Mouse (Mus musculus): Measurements from ENCODE around the gene Poc1b. TPM values are rescaled to one million over a fixed set of nuclear protein-coding genes. Genes with fewer than 3 reads are reported as not detected.
A peak's percentile ranks its signal among the peaks of the same experiment; 100 is the strongest.

Poc1b gene
- polyA plus RNA-seq, 1 experiment from 2014 or later: 15.8 TPM

DNA sequence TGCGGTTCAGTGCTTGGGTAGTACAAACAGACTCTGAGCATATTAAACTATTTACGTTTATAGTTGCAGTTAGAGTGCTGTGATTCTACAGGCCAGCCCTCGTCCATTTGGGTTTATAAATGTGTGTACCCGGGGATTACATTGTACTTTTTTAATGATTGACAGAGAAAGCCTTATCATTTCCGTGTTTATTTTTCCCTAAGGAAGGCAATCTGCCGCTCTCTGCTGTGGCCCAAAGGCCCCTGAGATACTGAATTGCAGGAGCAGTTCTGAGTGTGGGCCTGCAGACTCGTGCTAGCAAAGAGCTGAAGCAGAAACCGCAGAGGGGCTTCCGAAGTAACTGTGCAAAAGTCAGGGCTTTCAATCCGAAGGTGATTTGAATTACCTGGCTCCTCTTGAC lies 11.0 kb downstream of the Poc1b start:
- no peak for TF ChIP-seq CTCF (IDR thresholded peaks at IDR 0.05; ENCODE audit: low read depth)
- Histone ChIP-seq H3K27me3 (ENCODE audit: insufficient read depth, low read length) (no peaks in the 10 kb centered on the region), H3K9me3 (replicated peaks; ENCODE audit: low read length) (no peaks in the 10 kb centered on the region), H3K4me1 (replicated peaks; ENCODE audit: insufficient read depth, low read length) (peaks cover 20% of the 10 kb centered on the region), H3K4me2 (ENCODE audit: low read length) (no peak overlapping the region), H3K27ac (peak overlapping the region; percentile 40), H3K36me3 (ENCODE audit: insufficient read depth, low read length) (no peaks in the 10 kb centered on the region), H3K4me3 (replicated peaks; ENCODE audit: low read depth, low read length) (no peak overlapping the region), H3K9ac (ENCODE audit: low read depth, low read length) (no peak overlapping the region; the same call in 1 of the 2 replicates)
- WGBS: 44% methylated on average over 10 of the region's 10 CpGs
- DNase-seq (ENCODE audit: low spot score) (no peak), ATAC-seq (replicated peaks; ENCODE audit: low FRiP score, low read depth) (no peak)

DNA sequence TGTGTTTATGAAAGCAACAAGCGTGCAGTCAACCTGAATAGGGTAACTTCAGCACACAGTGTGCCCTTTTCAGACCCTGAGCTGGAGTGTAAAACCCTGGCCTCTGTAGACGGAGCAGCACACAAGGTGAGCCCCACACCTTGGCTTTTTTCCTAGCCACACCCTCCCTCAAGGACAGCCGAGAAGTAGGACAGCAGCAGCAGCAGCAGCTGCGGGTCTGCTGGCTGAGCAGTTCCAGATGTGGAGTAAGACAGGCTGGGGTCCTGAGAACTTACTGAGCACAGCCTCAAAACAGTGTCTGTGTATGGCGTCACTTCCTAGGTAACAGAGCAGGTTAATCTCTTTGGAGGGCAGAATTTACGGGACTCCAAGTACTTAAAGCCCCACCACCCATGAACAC lies 11.9 kb downstream of the Poc1b start:
- Histone ChIP-seq H3K4me1 (replicated peaks; ENCODE audit: insufficient read depth, low read length) (peaks cover 17% of the 10 kb centered on the region), H3K27ac (no peak overlapping the region), H3K4me3 (replicated peaks; ENCODE audit: low read depth, low read length) (no peak overlapping the region), H3K4me2 (ENCODE audit: low read length) (no peak overlapping the region), H3K36me3 (ENCODE audit: insufficient read depth, low read length) (no peaks in the 10 kb centered on the region), H3K9ac (ENCODE audit: low read depth, low read length) (no peak overlapping the region), H3K27me3 (ENCODE audit: insufficient read depth, low read length) (no peaks in the 10 kb centered on the region), H3K9me3 (replicated peaks; ENCODE audit: low read length) (no peaks in the 10 kb centered on the region)
- TF ChIP-seq CTCF (IDR thresholded peaks at IDR 0.05; ENCODE audit: low read depth): no peak
- no peak for DNase-seq (ENCODE audit: low spot score)
- WGBS: 48% methylated on average over 6 of the region's 6 CpGs
- peak; percentile 37; the same call in 1 of the 2 replicates for ATAC-seq (replicated peaks; ENCODE audit: low FRiP score, low read depth)

DNA sequence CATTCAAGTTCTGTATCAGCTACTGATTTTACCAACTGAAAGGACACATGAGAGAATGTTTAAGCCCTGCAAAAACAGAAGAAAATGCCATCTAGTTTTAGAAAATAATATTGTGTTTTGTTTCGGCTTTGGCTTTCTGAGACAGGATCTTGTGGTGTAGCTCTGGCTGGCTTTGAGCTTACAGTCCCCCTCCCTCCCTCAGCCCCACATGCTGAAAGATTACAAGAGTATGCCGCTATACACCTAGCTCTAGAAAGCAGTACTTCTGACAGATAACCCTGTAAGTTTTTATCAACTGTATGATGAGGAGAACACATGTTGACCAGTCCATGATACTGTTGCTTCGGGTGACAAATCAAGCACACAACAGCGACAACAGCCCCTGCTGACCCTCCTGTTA lies 12.6 kb downstream of the Poc1b start:
- no peaks in the 10 kb centered on the region for H3K36me3 ChIP-seq (ENCODE audit: insufficient read depth, low read length)
- no peak for TF ChIP-seq CTCF (IDR thresholded peaks at IDR 0.05; ENCODE audit: low read depth)
- no peaks in the 10 kb centered on the region for H3K9me3 ChIP-seq (replicated peaks; ENCODE audit: low read length)
- DNase-seq (ENCODE audit: low spot score) (no peak), ATAC-seq (replicated peaks; ENCODE audit: low FRiP score, low read depth) (no peak)
- WGBS: 94% methylated on average over 4 of the region's 4 CpGs
- H3K27ac ChIP-seq: no peak overlapping the region
- no peak overlapping the region for H3K4me3 ChIP-seq (replicated peaks; ENCODE audit: low read depth, low read length)
- no peak overlapping the region for H3K9ac ChIP-seq (ENCODE audit: low read depth, low read length)
- peaks cover 17% of the 10 kb centered on the region for H3K4me1 ChIP-seq (replicated peaks; ENCODE audit: insufficient read depth, low read length)
- H3K27me3 ChIP-seq (ENCODE audit: insufficient read depth, low read length): no peaks in the 10 kb centered on the region
- no peak overlapping the region for H3K4me2 ChIP-seq (ENCODE audit: low read length)

DNA sequence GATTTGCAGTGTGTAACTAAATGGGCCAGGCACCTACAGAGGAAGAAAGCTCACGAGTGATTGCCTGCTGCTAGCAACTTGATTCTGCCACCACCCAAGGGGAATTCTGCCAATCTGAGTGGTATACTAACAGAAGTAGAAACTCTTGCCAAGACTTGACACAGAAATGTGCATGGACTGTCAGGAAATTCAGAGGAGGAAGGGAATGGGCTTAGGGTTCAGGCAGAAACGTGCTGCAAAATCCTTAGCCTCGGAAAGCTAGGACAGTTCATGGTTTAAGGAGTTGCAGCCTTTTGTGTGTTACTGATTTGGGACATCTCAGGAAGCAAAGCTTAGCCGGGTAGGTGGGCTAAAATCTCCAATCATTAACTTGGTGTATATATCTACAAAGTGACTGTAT lies 19.4 kb downstream of the Poc1b start, which contains the start of gene Phxr2:
Gene Phxr2, minus strand, starts transcription at position 101 of the 400 bp plus-strand sequence.
- no peaks in the 10 kb centered on the region for H3K36me3 ChIP-seq (ENCODE audit: insufficient read depth, low read length)
- no peaks in the 10 kb centered on the region for H3K27me3 ChIP-seq (ENCODE audit: insufficient read depth, low read length)
- WGBS: 75% methylated on average over 4 of the region's 4 CpGs
- no peak within 1 kb of the TSS for H3K27ac ChIP-seq
- ATAC-seq (replicated peaks; ENCODE audit: low FRiP score, low read depth) (no peak), DNase-seq (ENCODE audit: low spot score) (no peak)
- H3K4me1 ChIP-seq (replicated peaks; ENCODE audit: insufficient read depth, low read length): 0 out of 2 replicates have a peak, but pooled peaks cover 5% of the 10 kb centered on the region
- peak within 1 kb of the TSS; percentile 18; the same call in 1 of the 2 replicates for H3K9ac ChIP-seq (ENCODE audit: low read depth, low read length)
- no peak for TF ChIP-seq CTCF (IDR thresholded peaks at IDR 0.05; ENCODE audit: low read depth)
- H3K4me2 ChIP-seq (ENCODE audit: low read length): no peak within 1 kb of the TSS
- no peak within 1 kb of the TSS for H3K4me3 ChIP-seq (replicated peaks; ENCODE audit: low read depth, low read length)
- H3K9me3 ChIP-seq (replicated peaks; ENCODE audit: low read length): no peaks in the 10 kb centered on the region

DNA sequence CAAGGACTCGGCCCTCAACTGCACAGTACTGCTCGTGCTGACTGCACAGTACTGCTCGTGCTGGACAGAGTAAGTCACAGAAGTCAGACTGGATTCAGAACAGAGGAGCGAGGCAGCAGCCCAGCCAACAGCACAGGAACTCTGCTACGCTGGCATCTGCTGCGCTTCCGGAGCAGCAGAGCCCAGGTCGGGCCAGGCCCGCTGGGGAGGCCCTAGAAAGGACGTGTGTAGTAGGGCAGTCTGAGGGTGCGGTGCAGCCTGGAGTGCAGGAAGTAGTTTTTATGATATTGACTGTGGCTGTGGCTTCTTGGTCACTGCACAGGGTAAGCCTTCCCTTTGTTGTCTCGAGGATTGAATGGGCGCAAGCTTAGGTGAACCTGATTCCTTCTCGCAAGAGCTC lies 20.1 kb downstream of the Poc1b start:
- H3K4me1 ChIP-seq (replicated peaks; ENCODE audit: insufficient read depth, low read length): 0 out of 2 replicates have a peak, but pooled peaks cover 5% of the 10 kb centered on the region
- no peak for TF ChIP-seq CTCF (IDR thresholded peaks at IDR 0.05; ENCODE audit: low read depth)
- WGBS: 86% methylated on average over 14 of the region's 14 CpGs
- H3K27ac ChIP-seq: no peak overlapping the region
- no peaks in the 10 kb centered on the region for H3K9me3 ChIP-seq (replicated peaks; ENCODE audit: low read length)
- no peak for ATAC-seq (replicated peaks; ENCODE audit: low FRiP score, low read depth)
- no peak overlapping the region for H3K9ac ChIP-seq (ENCODE audit: low read depth, low read length)
- no peak overlapping the region for H3K4me3 ChIP-seq (replicated peaks; ENCODE audit: low read depth, low read length)
- DNase-seq (ENCODE audit: low spot score): no peak
- H3K4me2 ChIP-seq (ENCODE audit: low read length): no peak overlapping the region
- H3K27me3 ChIP-seq (ENCODE audit: insufficient read depth, low read length): no peaks in the 10 kb centered on the region
- no peaks in the 10 kb centered on the region for H3K36me3 ChIP-seq (ENCODE audit: insufficient read depth, low read length)

DNA sequence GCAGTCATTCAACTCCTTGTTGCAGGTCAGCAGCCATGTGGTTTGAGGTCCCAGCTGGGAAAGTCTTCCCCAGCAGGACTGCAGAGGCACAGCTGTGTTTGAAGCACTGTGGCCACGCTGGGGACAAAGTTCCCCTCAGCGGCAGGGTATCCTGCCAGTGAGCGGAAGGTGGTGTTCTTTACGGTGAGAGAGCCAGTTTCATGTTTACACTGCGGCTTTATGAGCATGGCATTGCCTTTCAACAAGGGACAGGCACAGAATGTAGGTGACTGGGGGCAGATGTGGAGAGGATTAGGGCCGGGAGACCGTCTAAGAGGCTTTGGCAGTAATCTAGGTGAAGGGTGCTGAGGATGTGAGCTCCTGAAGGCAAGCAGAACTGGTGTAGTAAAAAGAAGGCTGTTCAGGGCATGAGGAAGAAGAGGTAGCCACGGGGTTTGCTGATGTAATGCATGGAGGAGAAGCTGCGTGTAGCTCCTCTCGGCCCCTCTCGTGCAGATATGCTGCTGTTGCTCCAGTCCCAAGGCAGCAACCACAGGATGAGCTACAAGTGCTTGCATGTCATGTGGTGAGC lies 20.9 kb downstream of the Poc1b start:
- 57% methylated on average over 11 of the region's 11 CpGs for whole genome bisulfite sequencing
- Histone ChIP-seq H3K36me3 (ENCODE audit: insufficient read depth, low read length) (no peaks in the 10 kb centered on the region), H3K27me3 (ENCODE audit: insufficient read depth, low read length) (no peaks in the 10 kb centered on the region), H3K4me2 (ENCODE audit: low read length) (no peak overlapping the region), H3K9me3 (replicated peaks; ENCODE audit: low read length) (no peaks in the 10 kb centered on the region), H3K27ac (no peak overlapping the region), H3K9ac (ENCODE audit: low read depth, low read length) (no peak overlapping the region), H3K4me3 (replicated peaks; ENCODE audit: low read depth, low read length) (no peak overlapping the region), H3K4me1 (replicated peaks; ENCODE audit: insufficient read depth, low read length) (0 out of 2 replicates have a peak, but pooled peaks cover 5% of the 10 kb centered on the region)
- no peak for TF ChIP-seq CTCF (IDR thresholded peaks at IDR 0.05; ENCODE audit: low read depth)
- peak; percentile 28 for DNase-seq (ENCODE audit: low spot score)
- no peak for ATAC-seq (replicated peaks; ENCODE audit: low FRiP score, low read depth)

DNA sequence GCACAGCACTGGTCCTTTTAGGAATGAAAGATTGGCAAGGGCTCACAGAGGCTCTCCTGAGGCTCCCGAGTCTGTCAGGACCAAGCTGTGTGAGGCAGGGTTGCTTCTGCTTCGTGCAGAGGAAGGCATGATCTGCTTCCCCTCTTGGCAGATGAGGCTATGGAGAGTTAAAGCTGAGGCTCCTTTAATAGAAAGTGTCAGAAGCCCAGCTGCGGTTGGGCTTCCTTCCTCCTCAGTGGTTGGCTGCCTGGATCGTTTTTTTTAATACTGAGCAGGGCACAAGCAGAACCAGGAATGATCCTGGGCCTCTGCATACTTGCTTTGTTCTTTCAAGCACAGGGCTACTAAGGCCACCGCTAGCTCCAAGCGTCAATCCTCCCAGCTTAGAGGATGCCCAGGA lies 23.8 kb downstream of the Poc1b start:
- Histone ChIP-seq H3K4me3 (replicated peaks; ENCODE audit: low read depth, low read length) (no peak overlapping the region), H3K4me1 (replicated peaks; ENCODE audit: insufficient read depth, low read length) (0 out of 2 replicates have a peak, but pooled peaks cover 5% of the 10 kb centered on the region), H3K27ac (no peak overlapping the region), H3K36me3 (ENCODE audit: insufficient read depth, low read length) (no peaks in the 10 kb centered on the region), H3K4me2 (ENCODE audit: low read length) (no peak overlapping the region), H3K9ac (ENCODE audit: low read depth, low read length) (no peak overlapping the region), H3K27me3 (ENCODE audit: insufficient read depth, low read length) (no peaks in the 10 kb centered on the region), H3K9me3 (replicated peaks; ENCODE audit: low read length) (no peaks in the 10 kb centered on the region)
- DNase-seq (ENCODE audit: low spot score) (peak; percentile 26), ATAC-seq (replicated peaks; ENCODE audit: low FRiP score, low read depth) (no peak)
- no peak for TF ChIP-seq CTCF (IDR thresholded peaks at IDR 0.05; ENCODE audit: low read depth)
- WGBS: 38% methylated on average over 6 of the region's 6 CpGs
